Mouse (Mus musculus) B cell, adult 2 months (primary cell): ENCODE data around the gene Sec22b.

Experiments
- DNase-seq, 2 experiments: peaks; one replicate each; pipeline ENCODE4 v3.0.0; 2022

The Sec22b gene

GRCm38 (mm10) chr3:97900516-97901490 lies at the start of gene Sec22b:
Sec22b (plus strand) TSS chr3:97901190.
- peak; percentile 88 to 89 for DNase-seq

DNA sequence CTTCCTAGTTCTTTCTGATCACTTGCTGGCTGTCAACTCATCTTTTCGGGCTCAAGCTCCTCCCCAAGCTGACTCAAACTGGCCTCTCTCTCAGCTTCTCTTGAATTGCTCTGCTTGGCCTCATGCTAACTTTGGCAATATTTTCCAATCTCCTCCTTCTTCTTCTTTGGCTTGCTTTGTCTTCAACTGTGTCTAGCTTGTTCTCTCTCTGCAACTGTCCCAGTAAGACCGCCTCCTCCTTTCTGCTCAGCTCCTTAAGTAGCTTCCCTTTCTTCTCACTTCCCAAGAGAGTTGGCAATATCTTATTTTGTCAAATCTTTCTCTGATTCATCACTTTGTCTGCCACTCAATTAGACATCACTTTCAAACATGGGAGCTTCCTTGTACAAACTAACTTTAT lies 49.2 kb upstream of the Sec22b start:
- no peak for DNase-seq

GRCm38 (mm10) chr3:97854575-97855384 lies 46.2 kb upstream of the Sec22b start:
- no peak for DNase-seq

- no peak for DNase-seq
Measured at GRCm38 (mm10) chr3:97859400-97859799, 41.6 kb upstream of the Sec22b start.

- DNase-seq: no peak
Measured at GRCm38 (mm10) chr3:97860820-97861451, 40.1 kb upstream of the Sec22b start.

DNA sequence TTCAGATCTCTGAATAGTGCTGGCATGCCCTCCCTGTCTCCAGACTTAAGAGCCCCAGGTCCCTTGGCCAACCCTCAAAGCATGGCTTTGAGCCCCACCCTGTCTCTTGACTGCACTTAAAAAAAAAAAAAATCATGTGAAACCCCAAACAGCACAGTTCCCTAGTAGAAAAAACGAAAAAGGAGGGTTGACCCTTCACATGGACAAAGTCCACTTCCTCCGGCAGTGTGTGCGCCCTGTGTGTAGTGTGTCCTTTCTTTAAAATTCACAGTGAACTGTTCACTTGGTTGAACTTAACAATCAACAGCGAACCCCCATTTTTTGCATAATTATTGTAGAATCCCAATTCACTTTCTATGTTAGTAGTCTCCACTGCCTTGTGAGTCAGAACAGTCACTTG lies 34.3 kb upstream of the Sec22b start:
- no peak for DNase-seq

DNA sequence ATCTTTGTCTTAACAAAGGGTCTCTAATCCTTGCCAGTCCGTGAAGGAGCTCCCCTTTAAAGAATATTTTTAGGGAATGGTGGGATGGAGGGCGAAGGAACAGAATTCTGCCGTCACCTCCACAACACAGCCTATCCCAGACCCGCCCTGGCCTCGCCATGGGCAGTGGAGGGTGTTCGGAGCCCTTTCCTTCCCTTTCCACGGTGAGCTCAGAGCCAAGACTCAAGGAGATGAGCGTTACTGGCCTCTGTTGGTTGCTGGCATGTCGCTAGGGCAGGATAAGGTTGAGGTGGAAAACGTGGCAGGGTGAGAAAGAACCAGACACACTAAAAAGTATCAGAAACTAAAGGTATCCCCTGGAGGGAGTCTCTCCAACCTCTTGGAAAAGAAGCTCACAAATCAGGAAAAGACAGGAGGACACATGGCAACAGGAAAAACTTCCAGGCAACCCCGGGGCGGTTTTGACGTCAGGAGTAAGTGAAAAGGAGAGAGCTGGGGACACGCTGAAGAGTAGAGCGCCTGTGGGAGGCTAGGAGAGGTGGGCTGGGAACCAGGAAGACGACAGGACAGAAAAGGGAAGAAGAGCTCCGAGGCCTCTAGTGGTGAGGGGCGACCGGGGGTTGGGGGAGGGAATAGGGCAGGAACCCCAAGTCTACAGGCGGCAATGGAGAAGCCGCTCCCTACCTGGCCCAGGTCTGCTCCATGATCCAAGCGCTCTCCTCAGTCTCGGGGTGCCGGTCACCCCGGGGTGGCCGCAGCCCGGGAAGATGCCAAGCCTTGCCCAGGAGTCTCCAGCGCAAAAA lies 33.6 kb upstream of the Sec22b start:
- DNase-seq: peak in 1 of 2 experiments; percentile 10

DNA sequence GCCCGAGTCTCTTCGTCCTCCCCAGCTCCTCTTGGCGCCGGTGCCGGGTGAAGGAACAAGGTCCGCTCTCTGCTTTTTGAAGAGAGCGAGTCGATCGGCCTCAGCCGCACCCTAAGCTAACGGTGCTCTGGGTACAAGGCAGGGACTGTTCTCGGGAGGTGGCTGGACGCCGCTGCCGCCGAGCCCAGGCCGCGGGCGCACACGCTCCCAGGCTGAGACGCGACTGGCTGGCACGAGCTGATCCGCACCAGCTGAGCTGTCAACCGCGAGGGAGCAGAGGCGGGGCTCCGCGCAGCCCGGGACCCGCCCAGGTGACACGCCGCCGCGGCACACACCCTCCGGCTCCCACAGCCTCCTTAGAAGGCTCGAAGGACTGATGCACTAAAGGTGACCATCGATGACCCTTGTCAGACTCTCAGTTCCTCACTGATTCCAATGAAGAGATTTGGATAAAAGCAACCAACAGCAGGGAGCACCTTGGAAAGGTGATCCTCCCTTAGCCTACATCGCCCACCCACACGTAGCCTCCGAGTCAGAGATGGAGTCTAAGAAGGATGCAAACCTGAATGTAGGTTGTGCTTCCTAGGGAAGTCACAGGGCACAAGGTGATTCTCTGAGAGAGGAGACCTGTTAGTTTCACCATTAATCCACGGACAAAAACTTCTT lies 32.8 kb upstream of the Sec22b start:
- DNase-seq: peak; percentile 55 to 60

- no peak for DNase-seq
Measured at GRCm38 (mm10) chr3:97868733-97869132, 32.3 kb upstream of the Sec22b start.

- DNase-seq: no peak
Measured at GRCm38 (mm10) chr3:97869730-97870129, 31.3 kb upstream of the Sec22b start.

DNA sequence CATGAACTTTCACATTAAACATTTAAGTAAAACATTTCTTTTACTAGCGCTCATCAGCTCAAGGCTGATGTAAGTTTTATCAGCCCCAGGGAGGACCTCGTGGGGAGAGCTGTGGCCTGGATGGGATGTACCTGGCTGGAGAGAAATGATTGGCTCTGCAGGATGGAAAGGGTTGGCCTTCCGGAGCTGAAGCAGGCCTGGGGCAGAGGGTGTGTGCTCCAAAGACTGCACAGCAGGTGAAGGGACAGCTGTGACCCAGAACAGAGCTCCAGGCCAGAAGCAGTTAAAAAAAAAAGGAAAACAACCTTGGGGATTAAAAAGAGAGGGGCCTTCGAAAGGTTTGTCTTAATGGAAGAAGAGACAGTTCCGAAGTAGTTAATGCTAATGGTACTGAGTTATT lies 26.2 kb upstream of the Sec22b start:
- DNase-seq: no peak

DNA sequence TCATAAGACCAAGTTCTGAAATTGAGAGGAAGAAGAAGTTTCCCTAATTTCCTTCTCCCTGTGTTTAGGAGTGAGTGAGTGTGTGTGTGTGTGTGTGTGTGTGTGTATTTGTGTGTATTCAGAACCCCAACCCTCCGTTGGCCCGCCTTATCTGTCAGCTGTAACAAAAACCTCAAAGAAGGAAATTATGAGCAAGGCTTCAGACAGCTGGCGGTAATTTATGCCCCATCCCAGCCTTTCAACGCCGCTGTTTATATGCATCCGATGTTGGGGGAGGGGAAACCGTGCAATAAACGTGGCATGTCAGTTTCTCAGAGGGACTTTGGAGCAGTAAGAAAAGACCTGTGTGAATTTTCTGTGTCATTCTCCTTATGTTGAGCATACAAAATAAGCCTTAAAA lies 24.7 kb upstream of the Sec22b start:
- DNase-seq: no peak

DNA sequence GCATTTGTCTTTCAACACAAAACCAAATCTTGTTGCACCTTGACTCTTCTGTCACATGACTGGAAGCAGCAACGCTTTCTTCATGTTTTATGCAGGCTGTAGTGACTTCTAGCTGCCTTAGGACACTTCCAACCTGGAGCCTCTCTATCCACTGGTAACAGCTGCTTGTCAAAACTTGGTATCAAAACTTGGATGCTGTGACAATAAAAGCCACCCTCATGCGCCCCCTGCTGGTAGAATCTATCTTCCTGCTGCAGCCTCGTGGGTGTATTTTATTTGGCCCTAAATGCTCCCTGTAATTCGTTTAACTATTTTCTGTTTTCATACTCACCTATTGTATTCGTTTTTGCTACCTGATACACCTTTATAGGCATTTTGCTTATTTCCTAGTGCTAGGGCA lies 21.8 kb upstream of the Sec22b start:
- DNase-seq: peak; percentile 88 to 91

DNA sequence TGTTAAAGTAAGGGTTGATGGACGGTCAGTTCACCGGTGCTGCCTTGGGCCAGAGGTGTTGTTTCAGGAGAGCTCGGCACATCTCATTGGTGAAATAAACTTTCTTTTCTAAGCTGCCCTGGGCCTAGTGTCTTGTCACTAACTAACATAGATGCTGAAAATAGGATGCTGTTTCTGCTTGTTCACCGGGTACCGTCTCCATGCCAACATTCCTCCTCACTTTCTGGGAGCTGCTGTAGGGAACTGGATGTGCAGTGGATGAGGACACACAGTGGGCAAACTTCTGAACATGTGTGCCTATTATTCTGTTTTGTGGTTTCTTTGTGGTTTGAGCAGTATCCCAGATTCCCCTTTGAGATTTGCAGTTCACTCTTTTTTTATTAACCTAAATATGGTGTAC lies 19.4 kb upstream of the Sec22b start:
- DNase-seq: no peak

DNA sequence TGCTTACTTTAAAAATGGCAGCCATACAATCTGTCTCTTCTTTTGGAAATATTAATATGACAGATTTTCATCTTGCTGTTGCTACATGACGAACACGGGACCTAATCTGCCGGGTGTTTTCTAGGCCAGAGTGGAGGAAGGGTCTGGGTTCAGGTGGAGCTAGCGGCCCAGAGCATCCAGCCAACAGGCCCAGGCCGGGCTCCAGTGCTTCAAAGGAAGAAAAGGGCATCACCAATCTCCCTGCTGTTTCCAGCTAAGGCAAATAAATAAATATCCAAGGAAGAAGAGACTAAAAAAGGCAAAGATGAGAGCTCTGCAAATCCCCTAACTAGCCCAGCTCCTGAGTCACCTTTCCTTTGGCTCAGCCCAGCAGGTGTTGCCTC lies 13.2 kb upstream of the Sec22b start:
- DNase-seq: no peak

DNA sequence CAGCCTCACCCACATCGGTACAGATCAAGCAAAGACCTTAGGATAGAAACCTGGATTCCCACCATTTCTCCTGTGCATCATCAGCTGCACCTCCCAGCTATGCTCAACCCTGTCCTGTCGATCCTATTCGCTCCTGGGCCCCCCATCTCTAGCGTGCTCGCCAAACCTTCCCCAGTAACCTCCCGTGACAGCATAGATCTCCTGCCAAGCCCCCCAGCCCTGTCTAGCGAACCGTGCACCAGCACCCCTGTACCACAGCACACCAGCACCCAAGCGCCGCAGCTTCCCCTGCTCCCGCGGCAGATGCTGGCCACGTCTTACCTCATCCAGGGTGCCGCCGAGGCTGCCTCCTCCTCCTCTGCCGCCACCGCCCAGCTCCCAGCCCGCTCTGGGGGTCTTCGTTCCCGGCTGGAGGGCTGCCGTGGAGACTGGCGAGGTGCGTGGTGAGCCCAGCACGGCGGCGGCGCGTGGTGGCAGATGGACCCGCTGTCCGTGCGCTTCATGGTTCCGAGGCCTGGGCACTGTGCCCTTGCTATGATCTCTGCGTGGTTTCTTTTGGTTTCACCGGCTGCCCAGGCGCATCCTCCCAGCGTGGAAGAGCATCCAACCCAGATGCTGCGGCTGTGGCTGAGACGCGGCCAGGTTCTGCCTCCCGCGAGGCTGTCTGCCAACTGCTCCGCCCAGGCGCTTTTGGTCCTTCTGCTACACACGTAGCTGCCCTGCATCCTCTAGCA lies 12.7 kb upstream of the Sec22b start, which contains the start of gene Pde4dip:
Gene Pde4dip (minus strand): TSS at position 540 of the 734 bp plus-strand sequence.
- peak in 1 of 2 experiments; percentile 12 for DNase-seq

- DNase-seq: no peak
Measured at GRCm38 (mm10) chr3:97890205-97890604, 10.8 kb upstream of the Sec22b start.

- peak; percentile 58 to 68 for DNase-seq
Measured at GRCm38 (mm10) chr3:97894695-97895094, 6.3 kb upstream of the Sec22b start.

GRCm38 (mm10) chr3:97898381-97898780 lies 2.6 kb upstream of the Sec22b start:
- DNase-seq: no peak

- no peak for DNase-seq
Measured at GRCm38 (mm10) chr3:97901586-97901985, 596 bp downstream of the Sec22b start.

DNA sequence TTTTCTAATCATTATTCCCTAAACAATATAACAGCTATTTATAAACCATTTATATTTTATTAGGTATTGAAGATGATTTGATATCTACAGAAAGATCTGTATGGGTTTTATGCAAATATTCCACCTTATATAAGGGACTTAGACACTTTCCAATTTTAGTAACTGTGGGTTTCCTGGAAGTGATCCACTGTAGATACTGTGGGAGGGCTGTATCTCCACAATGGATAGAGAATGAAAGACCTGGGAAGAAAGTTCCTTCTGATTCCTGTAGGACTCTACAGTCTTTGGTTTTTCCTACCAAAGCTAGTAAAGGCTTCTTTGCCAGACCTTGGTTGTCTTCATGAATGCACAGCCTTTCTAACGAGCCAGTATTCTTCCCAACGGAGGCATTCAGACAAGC lies 8.7 kb downstream of the Sec22b start:
- DNase-seq: no peak
